In the genomic region with DNA sequence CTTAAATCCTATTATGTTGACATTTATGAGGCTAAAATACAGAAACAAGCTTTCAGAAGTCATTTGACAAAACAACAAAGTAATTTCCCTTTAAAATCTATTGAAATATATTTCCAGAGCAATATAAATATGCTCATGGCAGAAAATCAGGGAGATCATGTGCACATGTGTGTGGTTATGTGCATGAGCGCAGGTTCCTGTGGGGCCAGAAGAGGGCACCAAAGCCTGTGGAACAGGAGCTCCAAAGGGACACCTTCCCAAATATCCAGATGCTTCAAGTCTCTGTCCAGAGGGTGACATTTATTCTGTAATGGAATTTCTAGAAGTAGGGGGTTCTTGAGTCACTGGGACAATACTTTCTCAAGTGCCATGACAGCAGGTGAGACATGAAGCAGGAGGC, we compare ENCODE assay signal across 12 mouse cellular contexts. TPM values are rescaled to one million over a fixed set of nuclear protein-coding genes. Genes with fewer than 3 reads are reported as not detected.
DNase-seq lines count a peak whose midpoint lies in the region; ATAC-seq and TF ChIP-seq lines count a peak whose summit lies in the region.
"Had no signal": no experiment of that assay in that cellular context is flagged by ENCODE, and none has a peak within 500 bp of the region (broad histone marks: within the 10 kb centered on the region; RNA-seq: fewer than 3 reads in every experiment).

No protein-coding gene starts in this region.

- WGBS in kidney, adult 2 months, result 98% methylated on average over 1 of the region's 1 CpGs
- 100% methylated on average over 1 of the region's 1 CpGs for WGBS in kidney, embryonic 14.5 days
- 97% methylated on average over 1 of the region's 1 CpGs for WGBS in midbrain, embryonic 10.5 days

- peak; percentile 61 for TF ChIP-seq CTCF in kidney, adult 2 months (conservative IDR thresholded peaks at IDR 0.05; ENCODE audit: insufficient read depth, insufficient read length, low read depth, low read length)

- peaks cover 17% of the 10 kb centered on the region for H3K36me3 ChIP-seq in kidney, adult 2 months (ENCODE audit: control insufficient read depth, insufficient read depth, low read length)
- H3K36me3 ChIP-seq in kidney, embryonic 14.5 days (ENCODE audit: control insufficient read depth, insufficient read depth, low read length), result peaks cover 47% of the 10 kb centered on the region
- H3K36me3 ChIP-seq in midbrain, embryonic 10.5 days, result peaks cover 60% of the 10 kb centered on the region

- DNase-seq in kidney, adult 2 months, result peak; percentile 34
- DNase-seq in 416B (ENCODE audit: low read depth), result peak; percentile 41
- DNase-seq in ES-CJ7 (ENCODE audit: low read depth, low spot score), result peak; percentile 49
- DNase-seq in induced T-regulatory cell, adult 2 months (ENCODE audit: low read depth), result peak; percentile 29
- DNase-seq in urinary bladder, postnatal 36 days (ENCODE audit: low spot score in 2 of 2), result no peak
- no peak for DNase-seq in midbrain, embryonic 10.5 days (ENCODE audit: low spot score)
- no peak for DNase-seq in cerebellum, adult 8-10 months
- DNase-seq: gastrocnemius, postnatal 14 days had no signal

- H3K27me3 ChIP-seq in kidney, adult 2 months (replicated peaks; ENCODE audit: control insufficient read depth, insufficient read depth, low read length), result no peaks in the 10 kb centered on the region
- no peaks in the 10 kb centered on the region for H3K27me3 ChIP-seq in kidney, embryonic 14.5 days (ENCODE audit: control insufficient read depth, insufficient read depth, low read length)
- no peaks in the 10 kb centered on the region for H3K27me3 ChIP-seq in midbrain, embryonic 10.5 days (ENCODE audit: low read depth, poor library complexity, severe bottlenecking)
- H3K27me3 ChIP-seq: embryonic facial prominence, embryonic 12.5 days; hindbrain, embryonic 13.5 days; midbrain, embryonic 15.5 days had no signal

- H3K4me1 ChIP-seq in kidney, adult 2 months (ENCODE audit: control insufficient read depth, insufficient read depth, low read length), result no peaks in the 10 kb centered on the region
- H3K4me1 ChIP-seq in kidney, embryonic 14.5 days (ENCODE audit: control insufficient read depth, insufficient read depth, low read length), result no peaks in the 10 kb centered on the region
- no peaks in the 10 kb centered on the region for H3K4me1 ChIP-seq in midbrain, embryonic 10.5 days
- H3K4me1 ChIP-seq: embryonic facial prominence, embryonic 12.5 days; hindbrain, embryonic 13.5 days; midbrain, embryonic 15.5 days had no signal

- no peak overlapping the region for H3K27ac ChIP-seq in kidney, adult 2 months (ENCODE audit: insufficient read depth, low read depth, low read length)
- H3K27ac ChIP-seq in kidney, embryonic 14.5 days (ENCODE audit: low read depth, low read length), result no peak overlapping the region
- H3K27ac ChIP-seq in midbrain, embryonic 10.5 days (replicated peaks), result no peak overlapping the region
- H3K27ac ChIP-seq: embryonic facial prominence, embryonic 12.5 days; hindbrain, embryonic 13.5 days; midbrain, embryonic 15.5 days had no signal

- no peak overlapping the region for H3K4me3 ChIP-seq in kidney, adult 2 months (ENCODE audit: insufficient read depth, low read depth, low read length)
- H3K4me3 ChIP-seq in kidney, embryonic 14.5 days (ENCODE audit: low read length), result no peak overlapping the region
- no peak overlapping the region for H3K4me3 ChIP-seq in midbrain, embryonic 10.5 days
- H3K4me3 ChIP-seq: embryonic facial prominence, embryonic 12.5 days; hindbrain, embryonic 13.5 days; midbrain, embryonic 15.5 days had no signal

- peaks cover 4% of the 10 kb centered on the region; the same call in 1 of the 2 replicates for H3K9me3 ChIP-seq in kidney, embryonic 14.5 days (ENCODE audit: control insufficient read depth, low read length)
- H3K9me3 ChIP-seq in midbrain, embryonic 10.5 days (replicated peaks), result peaks cover 6% of the 10 kb centered on the region; the same call in 1 of the 2 replicates
- H3K9me3 ChIP-seq: embryonic facial prominence, embryonic 12.5 days; hindbrain, embryonic 13.5 days; midbrain, embryonic 15.5 days had no signal

- no peak overlapping the region for H3K4me2 ChIP-seq in kidney, embryonic 14.5 days (replicated peaks; ENCODE audit: low read depth, low read length)
- H3K4me2 ChIP-seq: embryonic facial prominence, embryonic 12.5 days; hindbrain, embryonic 13.5 days; midbrain, embryonic 15.5 days had no signal

- TF ChIP-seq POLR2A in kidney, adult 2 months (IDR thresholded peaks at IDR 0.05; ENCODE audit: low read depth, low read length), result no peak

- no peak for ATAC-seq in kidney, embryonic 14.5 days (ENCODE audit: low FRiP score, low TSS enrichment)
- ATAC-seq: midbrain, embryonic 15.5 days had no signal

- H3K9ac ChIP-seq in kidney, embryonic 14.5 days (ENCODE audit: low read depth, low read length), result no peak overlapping the region
- H3K9ac ChIP-seq: embryonic facial prominence, embryonic 12.5 days; hindbrain, embryonic 13.5 days; midbrain, embryonic 15.5 days had no signal

RNA-seq across cellular contexts. Expression of gene Mat2b, which starts 17.8 kb away (rescaled TPM):
- polyA plus RNA-seq in kidney, adult 2 months (2012; rRNA removed), result 51.7 and 57.2 TPM in 2 replicates
- 94.7 and 104 TPM in 2 replicates for polyA plus RNA-seq in kidney, embryonic 14.5 days (2014; fragmentation: Nextera tagmentation; extraction: Ambion mirVana)
- polyA plus RNA-seq in midbrain, embryonic 10.5 days (2016; fragmentation: Nextera tagmentation; extraction: Ambion mirVana), result 100 and 103 TPM in 2 replicates

RNA-seq across cellular contexts. Expression of gene Hmmr, which starts 56.1 kb away (rescaled TPM):
- polyA plus RNA-seq in kidney, adult 2 months (2012; rRNA removed), result 0.31 and 0.35 TPM in 2 replicates
- polyA plus RNA-seq in kidney, embryonic 14.5 days (2014; fragmentation: Nextera tagmentation; extraction: Ambion mirVana), result 55.6 and 56.6 TPM in 2 replicates
- polyA plus RNA-seq in midbrain, embryonic 10.5 days (2016; fragmentation: Nextera tagmentation; extraction: Ambion mirVana), result 58.8 and 62.9 TPM in 2 replicates

RNA-seq across cellular contexts. Expression of gene Nudcd2, which starts 56.3 kb away (rescaled TPM):
- 7.5 and 9.7 TPM in 2 replicates for polyA plus RNA-seq in kidney, adult 2 months (2012; rRNA removed)
- 204 and 255 TPM in 2 replicates for polyA plus RNA-seq in kidney, embryonic 14.5 days (2014; fragmentation: Nextera tagmentation; extraction: Ambion mirVana)
- polyA plus RNA-seq in midbrain, embryonic 10.5 days (2016; fragmentation: Nextera tagmentation; extraction: Ambion mirVana), result 194 and 216 TPM in 2 replicates

Comparison
In these comparisons a context has a peak if more than half of its experiments do, and no peak if none do; other contexts are left out.
1. RNA of gene Hmmr, which starts 56.1 kb away (polyA plus RNA-seq): 58.8 to 62.9 TPM in midbrain, embryonic 10.5 days and 55.6 to 56.6 TPM in kidney, embryonic 14.5 days; 0.31 to 0.35 TPM in kidney, adult 2 months; every median in the first group is over 10 times any median in the second.
2. RNA of gene Nudcd2, which starts 56.3 kb away (polyA plus RNA-seq): 194 to 216 TPM in midbrain, embryonic 10.5 days and 204 to 255 TPM in kidney, embryonic 14.5 days; 7.5 to 9.7 TPM in kidney, adult 2 months; every median in the first group is over 10 times any median in the second.
3. DNase-seq: peak in kidney, adult 2 months (single experiment), 416B (single experiment), ES-CJ7 (single experiment) and induced T-regulatory cell, adult 2 months (single experiment); none in urinary bladder, postnatal 36 days (0 of 2), midbrain, embryonic 10.5 days (single experiment) and cerebellum, adult 8-10 months (single experiment).